Mouse (Mus musculus): ENCODE results near the gene Lrmp. TPM values are rescaled to one million over a fixed set of nuclear protein-coding genes. Genes with fewer than 3 reads are reported as not detected.
A peak's percentile ranks its signal among the peaks of the same experiment; 100 is the strongest.

Gene Lrmp
- polyA plus RNA-seq, 1 experiment from 2014 or later: 26.3 TPM

- Histone ChIP-seq H3K4me1 (ENCODE audit: control insufficient read depth, insufficient read depth, low read length) (peaks cover 9% of the 10 kb centered on the region), H3K27me3 (ENCODE audit: control insufficient read depth, insufficient read depth, low read length) (peaks cover 18% of the 10 kb centered on the region), H3K9ac (ENCODE audit: low read length) (no peak overlapping the region), H3K36me3 (ENCODE audit: control insufficient read depth, insufficient read depth) (no peaks in the 10 kb centered on the region), H3K27ac (ENCODE audit: low read length) (no peak overlapping the region), H3K4me3 (ENCODE audit: low read length) (no peak overlapping the region), H3K9me3 (replicated peaks; ENCODE audit: control insufficient read depth, low read length) (no peaks in the 10 kb centered on the region), H3K4me2 (ENCODE audit: low read depth, low read length) (no peak overlapping the region)
- WGBS: 62% methylated on average over 8 of the region's 9 CpGs
- ATAC-seq (replicated peaks; ENCODE audit: extremely low read depth, insufficient read depth, low FRiP score): no peak
Observed at GRCm38 (mm10) chr6:145079087-145079759, 36.2 kb upstream of the Lrmp start.

DNA sequence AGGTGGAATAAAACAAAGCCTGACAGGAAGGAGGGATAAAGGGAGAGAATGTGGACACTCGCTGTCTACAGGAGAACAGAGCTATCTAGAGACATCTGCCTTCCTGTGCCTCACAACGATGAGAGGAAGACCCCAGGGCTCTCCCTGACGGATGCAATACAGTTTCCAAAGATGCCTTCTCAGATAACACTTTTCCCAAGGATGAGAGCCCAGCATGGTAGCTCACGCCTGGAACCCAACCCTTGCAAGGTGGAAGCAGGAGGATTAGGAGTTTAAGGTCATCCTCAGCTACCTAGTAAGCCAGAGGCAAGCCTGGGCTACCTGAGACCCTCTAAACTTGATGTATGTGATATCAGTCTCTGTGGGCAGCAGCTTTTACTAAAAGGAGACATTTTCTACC lies 33.7 kb upstream of the Lrmp start:
- Histone ChIP-seq H3K4me2 (ENCODE audit: low read depth, low read length) (no peak overlapping the region), H3K4me3 (ENCODE audit: low read length) (no peak overlapping the region), H3K27me3 (ENCODE audit: control insufficient read depth, insufficient read depth, low read length) (peaks cover 5% of the 10 kb centered on the region), H3K27ac (ENCODE audit: low read length) (no peak overlapping the region), H3K36me3 (ENCODE audit: control insufficient read depth, insufficient read depth) (no peaks in the 10 kb centered on the region), H3K4me1 (ENCODE audit: control insufficient read depth, insufficient read depth, low read length) (no peaks in the 10 kb centered on the region), H3K9me3 (replicated peaks; ENCODE audit: control insufficient read depth, low read length) (no peaks in the 10 kb centered on the region), H3K9ac (ENCODE audit: low read length) (no peak overlapping the region)
- ATAC-seq (replicated peaks; ENCODE audit: extremely low read depth, insufficient read depth, low FRiP score): no peak
- 53% methylated on average over 4 of the region's 4 CpGs for WGBS

DNA sequence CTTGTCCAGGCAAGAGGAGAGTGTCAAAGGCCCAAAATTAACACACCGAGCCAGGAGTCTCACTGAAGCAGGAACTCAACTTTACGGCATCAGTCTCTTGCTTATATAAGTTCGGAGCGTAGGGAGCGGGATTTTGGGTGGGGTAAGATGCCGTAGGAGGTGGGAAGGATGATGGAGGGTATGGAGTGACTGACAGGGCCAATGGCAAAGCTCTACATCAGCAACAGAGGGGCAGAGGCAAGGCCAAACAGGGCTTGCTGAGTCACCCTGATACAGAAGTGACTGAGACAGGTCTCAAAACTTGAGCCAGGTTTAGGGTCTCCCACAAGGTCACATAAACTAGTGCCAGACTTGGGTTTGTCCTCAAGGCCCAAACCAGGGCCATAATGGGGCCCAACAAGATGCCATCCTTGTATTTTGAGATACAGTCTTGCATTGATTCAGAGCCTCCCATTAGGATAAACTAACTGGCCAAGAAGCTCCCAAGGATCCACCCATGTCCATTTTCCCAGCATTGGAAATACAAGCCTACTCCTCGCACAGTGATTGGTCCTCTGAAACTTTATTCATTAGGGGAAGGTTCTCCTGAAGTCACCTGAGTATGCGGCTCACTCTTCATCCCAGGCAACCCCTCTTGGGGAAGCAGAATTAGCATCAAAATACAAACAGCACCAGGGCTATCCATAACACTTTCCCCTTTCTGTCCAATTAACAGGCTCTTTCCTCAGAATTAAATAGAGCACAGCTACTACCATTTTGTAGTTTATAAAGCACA lies 30.9 kb upstream of the Lrmp start:
- Histone ChIP-seq H3K4me2 (ENCODE audit: low read depth, low read length) (no peak overlapping the region), H3K9ac (ENCODE audit: low read length) (no peak overlapping the region), H3K27ac (ENCODE audit: low read length) (no peak overlapping the region), H3K9me3 (replicated peaks; ENCODE audit: control insufficient read depth, low read length) (no peaks in the 10 kb centered on the region), H3K27me3 (ENCODE audit: control insufficient read depth, insufficient read depth, low read length) (no peaks in the 10 kb centered on the region), H3K4me1 (ENCODE audit: control insufficient read depth, insufficient read depth, low read length) (no peaks in the 10 kb centered on the region), H3K36me3 (ENCODE audit: control insufficient read depth, insufficient read depth) (no peaks in the 10 kb centered on the region), H3K4me3 (ENCODE audit: low read length) (no peak overlapping the region)
- no peak for ATAC-seq (replicated peaks; ENCODE audit: extremely low read depth, insufficient read depth, low FRiP score)
- 84% methylated on average over 8 of the region's 8 CpGs for WGBS

DNA sequence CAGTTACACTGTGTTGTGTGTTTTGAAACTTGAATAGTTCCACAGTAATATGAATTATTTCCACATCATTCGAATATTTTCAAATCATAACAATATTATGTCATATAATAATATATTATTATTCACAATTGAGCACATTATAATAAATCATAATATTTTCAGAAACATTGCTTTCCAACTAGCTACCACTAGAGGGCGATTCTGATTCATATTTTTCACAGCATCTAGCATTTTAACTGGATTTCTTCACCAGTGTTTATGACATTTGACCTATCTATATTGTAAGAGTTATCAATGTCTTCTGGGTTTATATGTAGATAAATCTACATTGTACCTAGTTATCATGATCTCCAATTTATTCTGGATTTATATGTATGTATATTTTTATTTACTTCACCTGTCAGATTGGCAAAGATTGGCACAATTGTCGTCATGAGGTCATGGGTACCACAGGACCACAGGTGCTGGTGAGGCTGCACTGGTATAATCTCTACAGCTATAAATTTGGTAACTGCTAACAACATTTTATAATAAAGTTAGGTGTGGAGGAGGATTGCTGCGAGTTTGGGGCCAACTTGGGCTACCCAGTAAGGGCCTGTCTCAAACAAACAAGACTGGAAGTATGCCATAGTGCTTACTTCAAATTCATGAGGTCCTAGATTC lies 26.9 kb upstream of the Lrmp start:
- H3K27ac ChIP-seq (ENCODE audit: low read length): no peak overlapping the region
- ATAC-seq (replicated peaks; ENCODE audit: extremely low read depth, insufficient read depth, low FRiP score): no peak
- 47% methylated on average over 4 of the region's 4 CpGs for WGBS
- no peaks in the 10 kb centered on the region for H3K27me3 ChIP-seq (ENCODE audit: control insufficient read depth, insufficient read depth, low read length)
- H3K36me3 ChIP-seq (ENCODE audit: control insufficient read depth, insufficient read depth): no peaks in the 10 kb centered on the region
- no peak overlapping the region for H3K9ac ChIP-seq (ENCODE audit: low read length)
- no peaks in the 10 kb centered on the region for H3K4me1 ChIP-seq (ENCODE audit: control insufficient read depth, insufficient read depth, low read length)
- no peak overlapping the region for H3K4me2 ChIP-seq (ENCODE audit: low read depth, low read length)
- H3K4me3 ChIP-seq (ENCODE audit: low read length): no peak overlapping the region
- no peaks in the 10 kb centered on the region for H3K9me3 ChIP-seq (replicated peaks; ENCODE audit: control insufficient read depth, low read length)

DNA sequence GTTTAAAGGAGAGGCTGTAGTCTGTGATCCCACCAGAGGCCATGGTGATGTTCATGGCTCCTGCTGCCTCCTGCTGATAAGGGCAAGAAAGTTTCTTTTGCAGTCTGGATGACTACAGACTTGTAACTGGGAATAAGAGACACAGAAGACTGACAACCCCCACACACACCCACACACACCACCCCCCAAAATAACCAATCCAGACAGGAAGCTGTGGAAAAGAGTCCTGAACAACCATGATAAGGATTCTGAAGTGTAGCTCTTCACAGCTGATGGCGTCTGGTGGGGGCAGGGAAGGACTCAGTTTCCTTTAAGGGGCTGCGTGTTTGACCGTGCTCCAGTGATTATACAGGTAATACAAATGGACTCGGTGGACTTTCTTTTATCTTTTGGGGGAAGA lies 26.1 kb upstream of the Lrmp start:
- H3K4me1 ChIP-seq (ENCODE audit: control insufficient read depth, insufficient read depth, low read length): no peaks in the 10 kb centered on the region
- H3K4me2 ChIP-seq (ENCODE audit: low read depth, low read length): no peak overlapping the region
- no peak for ATAC-seq (replicated peaks; ENCODE audit: extremely low read depth, insufficient read depth, low FRiP score)
- H3K4me3 ChIP-seq (ENCODE audit: low read length): no peak overlapping the region
- peak overlapping the region; percentile 20; the same call in 1 of the 2 replicates for H3K27ac ChIP-seq (ENCODE audit: low read length)
- no peaks in the 10 kb centered on the region for H3K27me3 ChIP-seq (ENCODE audit: control insufficient read depth, insufficient read depth, low read length)
- no peak overlapping the region for H3K9ac ChIP-seq (ENCODE audit: low read length)
- no peaks in the 10 kb centered on the region for H3K36me3 ChIP-seq (ENCODE audit: control insufficient read depth, insufficient read depth)
- no peaks in the 10 kb centered on the region for H3K9me3 ChIP-seq (replicated peaks; ENCODE audit: control insufficient read depth, low read length)
- 40% methylated on average over 4 of the region's 4 CpGs for WGBS

DNA sequence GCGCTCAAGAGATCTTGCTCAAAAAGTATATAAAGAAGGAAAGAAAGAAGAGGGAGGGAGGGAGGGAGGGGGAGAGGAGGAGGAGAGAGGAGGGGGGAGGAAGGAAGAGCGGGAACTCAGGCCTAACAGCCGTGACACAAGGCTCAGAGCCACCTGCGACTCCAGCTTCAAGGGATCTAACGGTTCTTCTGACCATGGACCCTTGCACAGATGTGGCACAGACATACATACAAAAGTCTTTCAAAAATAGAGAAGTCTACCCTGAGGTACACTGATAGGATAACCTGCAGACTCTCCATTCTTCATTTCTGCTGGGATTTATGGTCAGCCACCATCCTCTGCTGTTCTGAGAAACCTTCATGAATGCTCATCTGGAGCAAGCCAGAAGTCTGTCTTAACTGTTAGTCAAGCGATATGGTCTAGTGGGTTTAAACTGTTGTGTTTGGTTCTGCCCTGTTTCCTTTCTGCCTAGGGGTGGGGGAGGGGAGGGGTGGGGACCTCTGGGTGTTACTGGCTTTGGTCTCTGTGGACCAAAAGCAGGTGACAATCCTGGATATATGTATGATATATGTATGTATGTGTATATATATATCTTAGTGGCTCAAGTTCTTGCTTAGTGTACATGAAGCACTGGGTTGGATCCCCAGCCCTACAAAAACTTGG lies 25.1 kb upstream of the Lrmp start:
- no peak overlapping the region for H3K9ac ChIP-seq (ENCODE audit: low read length)
- H3K4me1 ChIP-seq (ENCODE audit: control insufficient read depth, insufficient read depth, low read length): no peaks in the 10 kb centered on the region
- 78% methylated on average over 6 of the region's 6 CpGs for WGBS
- ATAC-seq (replicated peaks; ENCODE audit: extremely low read depth, insufficient read depth, low FRiP score): peak; percentile 66
- peak overlapping the region; percentile 43; the same call in 1 of the 2 replicates for H3K27ac ChIP-seq (ENCODE audit: low read length)
- no peak overlapping the region for H3K4me2 ChIP-seq (ENCODE audit: low read depth, low read length)
- no peaks in the 10 kb centered on the region for H3K36me3 ChIP-seq (ENCODE audit: control insufficient read depth, insufficient read depth)
- H3K4me3 ChIP-seq (ENCODE audit: low read length): no peak overlapping the region
- H3K9me3 ChIP-seq (replicated peaks; ENCODE audit: control insufficient read depth, low read length): no peaks in the 10 kb centered on the region
- no peaks in the 10 kb centered on the region for H3K27me3 ChIP-seq (ENCODE audit: control insufficient read depth, insufficient read depth, low read length)

GRCm38 (mm10) chr6:145090928-145091327 lies 24.5 kb upstream of the Lrmp start:
- WGBS: 64% methylated on average over 5 of the region's 5 CpGs
- ATAC-seq (replicated peaks; ENCODE audit: extremely low read depth, insufficient read depth, low FRiP score): 0 out of 2 replicates have a peak, but pooled peaks have one; percentile 11
- H3K4me3 ChIP-seq (ENCODE audit: low read length): no peak overlapping the region

GRCm38 (mm10) chr6:145091998-145092397 lies 23.5 kb upstream of the Lrmp start:
- Histone ChIP-seq H3K27me3 (ENCODE audit: control insufficient read depth, insufficient read depth, low read length) (no peaks in the 10 kb centered on the region), H3K4me2 (ENCODE audit: low read depth, low read length) (no peak overlapping the region), H3K9ac (ENCODE audit: low read length) (no peak overlapping the region), H3K36me3 (ENCODE audit: control insufficient read depth, insufficient read depth) (no peaks in the 10 kb centered on the region), H3K9me3 (replicated peaks; ENCODE audit: control insufficient read depth, low read length) (no peaks in the 10 kb centered on the region), H3K27ac (ENCODE audit: low read length) (no peak overlapping the region), H3K4me3 (ENCODE audit: low read length) (no peak overlapping the region), H3K4me1 (ENCODE audit: control insufficient read depth, insufficient read depth, low read length) (no peaks in the 10 kb centered on the region)
- 73% methylated on average over 7 of the region's 7 CpGs for WGBS
- ATAC-seq (replicated peaks; ENCODE audit: extremely low read depth, insufficient read depth, low FRiP score): no peak

More at GRCm38 (mm10) chr6:145090928-145091327, 24.5 kb upstream of the Lrmp start:
- no peak overlapping the region for H3K9ac ChIP-seq (ENCODE audit: low read length)
- no peak overlapping the region for H3K4me2 ChIP-seq (ENCODE audit: low read depth, low read length)
- no peaks in the 10 kb centered on the region for H3K4me1 ChIP-seq (ENCODE audit: control insufficient read depth, insufficient read depth, low read length)
- no peaks in the 10 kb centered on the region for H3K36me3 ChIP-seq (ENCODE audit: control insufficient read depth, insufficient read depth)
- H3K9me3 ChIP-seq (replicated peaks; ENCODE audit: control insufficient read depth, low read length): no peaks in the 10 kb centered on the region
- H3K27ac ChIP-seq (ENCODE audit: low read length): peak overlapping the region; percentile 43; the same call in 1 of the 2 replicates
- H3K27me3 ChIP-seq (ENCODE audit: control insufficient read depth, insufficient read depth, low read length): no peaks in the 10 kb centered on the region
